Mouse (Mus musculus) heart, postnatal 0 days (tissue): ENCODE data around the gene Dpm2. TPM values are rescaled to one million over a fixed set of nuclear protein-coding genes. Genes with fewer than 3 reads are reported as not detected.

Experiments used
- ATAC-seq: fragments of 200-750 bp; cut with Nextera tagmentation; 2 replicates; pipeline ENCODE4 v1.8.0; 2017; ENCODE audit warnings: low read depth, moderate number of reproducible peaks, moderate library complexity; ENCODE audit not compliant: insufficient read depth
- DNase-seq: peaks from one replicate; pipeline ENCODE4 v3.0.0-alpha.2; 2016; ENCODE audit warnings: low spot score
- H3K27ac ChIP-seq: fragments of 300-500 bp; sonication (generic); 2 replicates; pipeline ENCODE4 v1.5.1; 2014; ENCODE audit warnings: low read depth, mild to moderate bottlenecking
- H3K27me3 ChIP-seq: fragments of 300-500 bp; sonication (generic); 2 replicates; pipeline ENCODE4 v1.6.1; 2014; ENCODE audit warnings: low read length, mixed read lengths; ENCODE audit not compliant: control insufficient read depth, insufficient read depth
- H3K36me3 ChIP-seq: fragments of 300-500 bp; sonication (generic); replicated peaks from 2 replicates; pipeline ENCODE4 v1.6.1; 2014; ENCODE audit warnings: low read length, mixed read lengths; ENCODE audit not compliant: control insufficient read depth, insufficient read depth
- H3K4me1 ChIP-seq: fragments of 300-500 bp; sonication (generic); 2 replicates; pipeline ENCODE4 v1.6.1; 2014; ENCODE audit warnings: antibody characterized with exemption; ENCODE audit not compliant: control insufficient read depth, insufficient read depth
- H3K4me2 ChIP-seq: fragments of 300-500 bp; sonication (generic); 2 replicates; pipeline ENCODE4 v1.6.1; 2014; ENCODE audit warnings: low read depth, mild to moderate bottlenecking, low read length, moderate library complexity
- H3K4me3 ChIP-seq: fragments of 300-500 bp; sonication (generic); 2 replicates; pipeline ENCODE4 v1.5.1; 2014; ENCODE audit warnings: low read depth, low read length
- H3K9ac ChIP-seq: fragments of 300-500 bp; sonication (generic); replicated peaks from 2 replicates; pipeline ENCODE4 v1.6.1; 2014; ENCODE audit warnings: low read depth, low read length, mixed read lengths
- H3K9me3 ChIP-seq: fragments of 300-500 bp; sonication (generic); replicated peaks from 2 replicates; pipeline ENCODE4 v1.6.1; 2016; ENCODE audit warnings: low read length; ENCODE audit not compliant: control insufficient read depth
- CTCF ChIP-seq: IDR thresholded peaks from 2 replicates; pipeline ENCODE4 v1.5.1; 2016; ENCODE audit warnings: antibody characterized with exemption, control low read depth, low read depth
- EP300 ChIP-seq: IDR thresholded peaks from 2 replicates; pipeline ENCODE4 v1.6.1; 2016; ENCODE audit warnings: antibody characterized with exemption, low read depth
- WGBS: fragments of 180-500 bp; shearing (Covaris S2); extraction: QIAGEN DNeasy Blood & Tissue Kit; methylation state at CpG from one replicate; pipeline ENCODE4 v1.1.7; 2014; 5-methylcytosine and 5-hydroxymethylcytosine counted together
- polyA plus RNA-seq: library from polyadenylated mRNA; unstranded; fragments of >200 nt; fragmentation: Nextera tagmentation; extraction: Ambion mirVana; gene quantifications from 2 replicates; pipeline ENCODE4 v1.2.1, GENCODE M21; 2015
- total RNA-seq: library from RNA; depleted of rRNA; stranded (reverse); fragments of >200 nt; gene quantifications from 2 replicates; pipeline ENCODE4 v1.2.3, GENCODE M21; 2014; ENCODE audit warnings: low replicate concordance

The Dpm2 gene
- total and polyA plus RNA-seq, 2 experiments from 2014 or later = 31.0 to 56.1 TPM

DNA sequence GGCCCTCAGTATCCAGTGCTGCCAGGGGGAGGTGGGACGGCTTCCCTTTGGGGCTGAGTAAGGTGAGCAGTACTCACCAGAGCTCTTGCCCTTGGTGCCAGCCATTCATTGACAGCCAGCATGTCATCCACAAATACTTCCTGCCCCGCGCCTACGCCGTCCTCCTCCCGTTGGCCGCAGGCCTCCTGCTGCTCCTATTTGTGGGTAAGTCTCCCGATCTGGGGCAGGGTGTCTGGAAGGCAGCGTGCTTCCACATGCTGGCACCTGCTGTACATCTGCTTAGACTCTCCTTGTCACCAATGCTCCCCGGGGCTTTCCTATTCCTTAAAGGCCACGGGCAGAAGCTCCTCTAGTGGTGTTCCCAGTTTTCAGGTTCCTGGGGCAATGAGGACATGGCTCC, 1.5 kb downstream of the Dpm2 start:
- Histone ChIP-seq H3K4me2 (no peak overlapping the region), H3K9me3 (no peaks in the 10 kb centered on the region), H3K9ac (no peak overlapping the region), H3K27me3 (peaks cover 9% of the 10 kb centered on the region), H3K27ac (no peak overlapping the region), H3K36me3 (peaks cover 31% of the 10 kb centered on the region), H3K4me1 (peaks cover 22% of the 10 kb centered on the region; the same call in 1 of the 2 replicates), H3K4me3 (no peak overlapping the region)
- no peak for ATAC-seq
- TF ChIP-seq EP300 = no peak
- no peak for TF ChIP-seq CTCF
- 86% methylated on average over 11 of the region's 11 CpGs for WGBS
- no peak for DNase-seq

DNA sequence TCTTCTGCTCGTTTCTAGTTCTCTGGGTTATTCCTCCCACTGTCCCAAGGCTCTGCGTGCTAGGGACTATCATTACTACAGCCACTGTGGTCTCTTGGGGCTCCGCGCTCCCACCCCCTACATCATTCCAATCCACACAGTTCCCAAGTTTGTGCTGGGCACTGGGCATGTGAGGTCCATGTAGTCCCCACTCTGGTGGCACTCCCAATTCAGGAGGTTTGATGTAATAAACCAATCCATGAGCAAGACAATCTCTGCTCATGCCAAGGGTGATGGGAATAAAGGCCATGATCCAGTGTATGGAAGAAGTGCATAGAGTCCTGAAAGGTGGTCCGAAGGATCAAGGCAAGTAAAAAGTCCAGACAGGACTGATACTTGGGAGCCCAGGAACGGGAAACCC, 3.8 kb downstream of the Dpm2 start, which contains the start of gene Pip5kl1:
Gene Pip5kl1, plus strand, starts transcription at position 301 of the 400 bp plus-strand sequence.
- H3K9me3 ChIP-seq = no peaks in the 10 kb centered on the region
- WGBS = 68% methylated on average over 6 of the region's 6 CpGs
- peaks cover 18% of the 10 kb centered on the region; the same call in 1 of the 2 replicates for H3K4me1 ChIP-seq
- no peak within 1 kb of the TSS for H3K9ac ChIP-seq
- no peak within 1 kb of the TSS for H3K27ac ChIP-seq
- TF ChIP-seq EP300 (no peak), CTCF (no peak)
- ATAC-seq = no peak
- H3K4me2 ChIP-seq = peak within 1 kb of the TSS; percentile 52
- H3K36me3 ChIP-seq = peaks cover 15% of the 10 kb centered on the region; the same call in 1 of the 2 replicates
- peak within 1 kb of the TSS; percentile 19; the same call in 1 of the 2 replicates for H3K4me3 ChIP-seq
- no peak for DNase-seq
- peaks cover 11% of the 10 kb centered on the region for H3K27me3 ChIP-seq

DNA sequence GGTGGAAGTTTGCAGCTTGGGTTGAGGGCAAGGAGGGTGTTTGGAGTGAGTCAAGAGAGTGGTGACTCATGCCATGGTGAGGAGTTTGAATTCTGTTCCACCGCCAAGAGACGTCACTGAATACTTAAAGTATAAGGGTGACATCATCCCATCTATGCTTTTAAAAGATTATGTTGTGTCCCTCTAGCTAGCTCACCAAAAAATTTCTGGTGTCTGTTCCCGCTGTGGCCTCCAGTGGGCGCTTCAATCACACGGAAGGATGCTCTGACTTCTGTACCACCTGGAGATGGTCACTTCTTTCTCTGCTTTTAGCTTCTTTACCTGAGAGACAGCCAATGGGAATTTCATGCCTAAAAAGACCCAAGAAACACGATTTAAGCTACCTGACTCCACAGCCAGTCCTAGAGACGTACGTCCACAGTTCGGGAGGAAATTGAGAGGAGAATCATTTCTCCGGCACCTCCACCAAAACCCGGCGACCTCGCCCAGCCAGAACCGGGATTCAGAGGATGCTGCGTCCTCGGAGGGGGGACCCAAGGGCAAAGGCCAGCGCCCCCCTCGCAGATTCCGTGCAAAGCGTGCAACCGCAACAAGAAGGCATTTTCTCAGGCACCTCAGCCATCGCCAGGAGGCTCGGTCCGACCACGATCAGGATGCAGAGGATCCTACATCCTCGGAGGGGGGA, 4.4 kb downstream of the Dpm2 start:
- TF ChIP-seq CTCF (peak; percentile 66), EP300 (no peak)
- Histone ChIP-seq H3K4me2 (peak overlapping the region; percentile 52), H3K27me3 (peaks cover 16% of the 10 kb centered on the region), H3K36me3 (peaks cover 15% of the 10 kb centered on the region; the same call in 1 of the 2 replicates), H3K4me3 (peak overlapping the region; percentile 19; the same call in 1 of the 2 replicates), H3K4me1 (peaks cover 16% of the 10 kb centered on the region; the same call in 1 of the 2 replicates), H3K27ac (no peak overlapping the region), H3K9ac (no peak overlapping the region), H3K9me3 (no peaks in the 10 kb centered on the region)
- DNase-seq (peak; percentile 23), ATAC-seq (peak; percentile 22; the same call in 1 of the 2 replicates)
- 1% methylated on average over 26 of the region's 26 CpGs for WGBS

DNA sequence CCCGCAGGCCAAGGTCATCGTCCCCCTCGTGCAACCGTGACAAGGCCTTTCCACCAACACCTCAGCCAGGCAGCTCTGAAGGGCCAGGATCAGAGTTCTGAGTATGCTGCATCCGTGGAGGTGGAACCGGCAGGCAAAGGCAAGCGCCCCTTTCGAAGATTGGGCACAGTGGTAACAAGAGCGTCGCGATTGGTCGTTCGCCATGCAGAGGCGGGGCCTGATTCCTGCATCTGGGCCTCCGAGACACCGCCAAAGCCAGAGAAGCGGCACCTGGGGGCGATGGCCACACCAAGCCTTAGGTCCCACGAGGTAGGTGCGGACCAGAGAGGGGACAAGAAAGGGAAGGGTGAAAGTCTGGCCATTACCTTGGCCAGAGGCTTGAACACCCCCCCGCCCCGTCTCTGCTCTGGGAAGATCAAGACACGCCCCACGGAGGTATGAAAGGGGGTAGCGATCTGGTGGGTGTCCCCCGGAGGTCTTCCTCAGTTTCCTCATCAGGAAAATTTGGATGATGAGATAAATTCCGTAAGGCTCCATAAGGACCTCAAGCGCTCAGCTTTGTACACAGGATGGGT, 5.0 kb downstream of the Dpm2 start, which contains the start of gene 9430097D07Rik:
Gene 9430097D07Rik, minus strand, starts transcription at position 99 of the 575 bp plus-strand sequence.
- peak within 1 kb of the TSS; percentile 52 for H3K4me2 ChIP-seq
- peaks cover 19% of the 10 kb centered on the region for H3K27me3 ChIP-seq
- H3K4me3 ChIP-seq = peak within 1 kb of the TSS; percentile 19; the same call in 1 of the 2 replicates
- DNase-seq (no peak), ATAC-seq (no peak)
- H3K9ac ChIP-seq = no peak within 1 kb of the TSS
- 10% methylated on average over 28 of the region's 28 CpGs for WGBS
- H3K27ac ChIP-seq = no peak within 1 kb of the TSS
- TF ChIP-seq CTCF (no peak), EP300 (no peak)
- H3K9me3 ChIP-seq = no peaks in the 10 kb centered on the region
- H3K4me1 ChIP-seq = peaks cover 11% of the 10 kb centered on the region; the same call in 1 of the 2 replicates
- peaks cover 15% of the 10 kb centered on the region; the same call in 1 of the 2 replicates for H3K36me3 ChIP-seq

DNA sequence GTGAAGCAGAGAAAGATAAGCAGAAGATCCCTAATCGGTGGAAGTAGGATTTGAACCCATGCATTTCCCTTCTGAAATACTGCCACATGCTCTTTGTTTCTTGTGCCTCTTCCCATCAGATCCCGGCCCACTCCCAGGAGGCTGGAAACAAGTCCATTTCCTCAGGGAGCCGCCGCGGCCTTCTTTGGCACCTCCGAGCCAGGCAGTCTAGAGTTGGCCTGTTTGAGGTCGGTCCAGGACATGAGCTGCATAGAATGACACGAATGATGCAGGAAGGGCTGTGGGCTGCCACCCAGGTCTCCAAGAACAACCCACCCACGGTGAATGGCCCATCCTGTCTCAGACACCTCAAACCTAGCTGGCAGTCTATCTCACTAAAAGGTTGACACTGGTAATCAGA, 5.9 kb downstream of the Dpm2 start:
- Histone ChIP-seq H3K9ac (no peak overlapping the region), H3K4me2 (no peak overlapping the region), H3K27ac (no peak overlapping the region), H3K27me3 (peaks cover 19% of the 10 kb centered on the region), H3K36me3 (peaks cover 15% of the 10 kb centered on the region; the same call in 1 of the 2 replicates), H3K4me1 (peaks cover 7% of the 10 kb centered on the region; the same call in 1 of the 2 replicates), H3K4me3 (no peak overlapping the region), H3K9me3 (no peaks in the 10 kb centered on the region)
- 83% methylated on average over 9 of the region's 9 CpGs for WGBS
- ATAC-seq = no peak
- no peak for DNase-seq
- TF ChIP-seq EP300 = no peak
- no peak for TF ChIP-seq CTCF
